Comparison of ENCODE assay signal across 8 mouse cellular contexts in genomic region chr5:140644702-140645201, GRCm38 (mm10). TPM values are rescaled to one million over a fixed set of nuclear protein-coding genes. Genes with fewer than 3 reads are reported as not detected.
DNase-seq lines count a peak whose midpoint lies in the region; ATAC-seq and TF ChIP-seq lines count a peak whose summit lies in the region.

No protein-coding gene starts in this region.

- H3K4me3 ChIP-seq in forebrain, embryonic 10.5 days: peak overlapping the region; percentile 26; the same call in 1 of the 2 replicates
- H3K4me3 ChIP-seq in forebrain, embryonic 11.5 days (ENCODE audit: low read depth, low read length): no peak overlapping the region
- peak overlapping the region; percentile 6; the same call in 1 of the 2 replicates for H3K4me3 ChIP-seq in hindbrain, postnatal 0 days (ENCODE audit: low read length)

- H3K27ac ChIP-seq in forebrain, embryonic 10.5 days: peak overlapping the region; percentile 2; the same call in 1 of the 2 replicates
- H3K27ac ChIP-seq in forebrain, embryonic 11.5 days (ENCODE audit: low read depth, low read length): no peak overlapping the region
- H3K27ac ChIP-seq in hindbrain, postnatal 0 days: peak overlapping the region; percentile 48; the same call in 1 of the 2 replicates

- H3K4me2 ChIP-seq in forebrain, embryonic 11.5 days (ENCODE audit: low read depth, low read length, severe bottlenecking): no peak overlapping the region
- peak overlapping the region; percentile 73 for H3K4me2 ChIP-seq in hindbrain, postnatal 0 days (ENCODE audit: low read depth, low read length)

- no peaks in the 10 kb centered on the region; the same call in none of the 2 replicates for H3K9me3 ChIP-seq in forebrain, embryonic 10.5 days
- no peaks in the 10 kb centered on the region for H3K9me3 ChIP-seq in forebrain, embryonic 11.5 days (ENCODE audit: control insufficient read depth, low read length)
- H3K9me3 ChIP-seq in hindbrain, postnatal 0 days (ENCODE audit: low read length): no peaks in the 10 kb centered on the region

- WGBS in forebrain, embryonic 10.5 days: 95% methylated on average over 15 of the region's 15 CpGs
- 86% methylated on average over 15 of the region's 15 CpGs for WGBS in forebrain, embryonic 11.5 days
- 50% methylated on average over 15 of the region's 15 CpGs for WGBS in hindbrain, postnatal 0 days

- ATAC-seq in forebrain, embryonic 11.5 days (replicated peaks; ENCODE audit: low FRiP score): no peak
- ATAC-seq in erythroblast, adult 5-6 weeks (replicated peaks; ENCODE audit: low FRiP score, poor library complexity, severe bottlenecking): peak; percentile 43
- ATAC-seq in hindbrain, postnatal 0 days: no peak

- peaks cover 74% of the 10 kb centered on the region for H3K36me3 ChIP-seq in forebrain, embryonic 10.5 days (replicated peaks)
- peaks cover 10% of the 10 kb centered on the region; the same call in 1 of the 2 replicates for H3K36me3 ChIP-seq in forebrain, embryonic 11.5 days (ENCODE audit: control insufficient read depth, insufficient read depth, low read length)
- no peaks in the 10 kb centered on the region for H3K36me3 ChIP-seq in hindbrain, postnatal 0 days (ENCODE audit: insufficient read depth, low read length)

- no peak for DNase-seq in forebrain, embryonic 10.5 days (ENCODE audit: extremely low spot score, low spot score)
- DNase-seq in forebrain, embryonic 11.5 days (ENCODE audit: low spot score): no peak
- DNase-seq in hindbrain, postnatal 0 days (ENCODE audit: low spot score): no peak
- DNase-seq in lung, postnatal 10 days: peak; percentile 85
- no peak for DNase-seq in gastrocnemius, adult 18-20 months (ENCODE audit: low spot score)
- DNase-seq in gastrocnemius, postnatal 25 days: no peak
- no peak for DNase-seq in cerebellum, adult 11 months

- no peak for TF ChIP-seq CTCF in hindbrain, postnatal 0 days (IDR thresholded peaks at IDR 0.05; ENCODE audit: low read depth)

- H3K4me1 ChIP-seq in forebrain, embryonic 10.5 days: peaks cover 87% of the 10 kb centered on the region
- peaks cover 24% of the 10 kb centered on the region for H3K4me1 ChIP-seq in forebrain, embryonic 11.5 days (replicated peaks; ENCODE audit: control insufficient read depth, insufficient read depth, low read length)
- peaks cover 44% of the 10 kb centered on the region for H3K4me1 ChIP-seq in hindbrain, postnatal 0 days (ENCODE audit: insufficient read depth, low read length)

- H3K27me3 ChIP-seq in forebrain, embryonic 10.5 days (ENCODE audit: poor library complexity, severe bottlenecking): no peaks in the 10 kb centered on the region
- H3K27me3 ChIP-seq in forebrain, embryonic 11.5 days (ENCODE audit: control insufficient read depth, insufficient read depth, low read length): no peaks in the 10 kb centered on the region
- no peaks in the 10 kb centered on the region for H3K27me3 ChIP-seq in hindbrain, postnatal 0 days (ENCODE audit: insufficient read depth, low read length)

- no peak overlapping the region for H3K9ac ChIP-seq in forebrain, embryonic 11.5 days (ENCODE audit: low read length)
- peak overlapping the region; percentile 34 for H3K9ac ChIP-seq in hindbrain, postnatal 0 days (replicated peaks; ENCODE audit: low read length)

RNA-seq across cellular contexts. Expression of gene Ttyh3, which starts 4.1 kb away (rescaled TPM):
- 31.6 and 35.7 TPM in 2 replicates for polyA plus RNA-seq in forebrain, embryonic 10.5 days (2016; fragmentation: Nextera tagmentation; extraction: Ambion mirVana)
- 83.3 and 91.5 TPM in 2 replicates for polyA plus RNA-seq in forebrain, embryonic 11.5 days (2014; fragmentation: Nextera tagmentation; extraction: Ambion mirVana)
- total RNA-seq in erythroblast, adult 5-6 weeks (2015; ENCODE audit: low replicate concordance): 17.9 and 18.8 TPM in 2 replicates
- 3.7 and 7.0 TPM in 2 replicates for total RNA-seq in erythroblast, adult 5-6 weeks (2017; ENCODE audit: low replicate concordance)
- 253 and 260 TPM in 2 replicates for total RNA-seq in hindbrain, postnatal 0 days (2014; rRNA removed)
- 53.5 and 60.3 TPM in 2 replicates for polyA plus RNA-seq in hindbrain, postnatal 0 days (2015; fragmentation: Nextera tagmentation; extraction: Ambion mirVana)
- 1 to 10 TPM; 4.1 to 5.4 TPM for total RNA-seq in gastrocnemius, adult 18-20 months (2021)
- 1 to 10 TPM; 6.1 to 7.8 TPM for total RNA-seq in gastrocnemius, postnatal 25 days (2021)

RNA-seq across cellular contexts. Expression of gene Lfng, which starts 37.6 kb away (rescaled TPM):
- 33.1 and 33.3 TPM in 2 replicates for polyA plus RNA-seq in forebrain, embryonic 10.5 days (2016; fragmentation: Nextera tagmentation; extraction: Ambion mirVana)
- 41.8 and 45.4 TPM in 2 replicates for polyA plus RNA-seq in forebrain, embryonic 11.5 days (2014; fragmentation: Nextera tagmentation; extraction: Ambion mirVana)
- total RNA-seq in erythroblast, adult 5-6 weeks (2015; ENCODE audit: low replicate concordance): 2.9 and 9.4 TPM in 2 replicates
- total RNA-seq in erythroblast, adult 5-6 weeks (2017; ENCODE audit: low replicate concordance): 4.4 and 9.9 TPM in 2 replicates
- 81.4 and 112 TPM in 2 replicates for total RNA-seq in hindbrain, postnatal 0 days (2014; rRNA removed)
- polyA plus RNA-seq in hindbrain, postnatal 0 days (2015; fragmentation: Nextera tagmentation; extraction: Ambion mirVana): 29.7 and 35.1 TPM in 2 replicates
- 1 to 10 TPM; 3.3 to 3.5 TPM for total RNA-seq in gastrocnemius, adult 18-20 months (2021)
- 1 to 10 TPM; 2.7 to 5.5 TPM for total RNA-seq in gastrocnemius, postnatal 25 days (2021)

RNA-seq across cellular contexts. Expression of gene Iqce, which starts 57.4 kb away (rescaled TPM):
- 24.0 and 30.5 TPM in 2 replicates for polyA plus RNA-seq in forebrain, embryonic 10.5 days (2016; fragmentation: Nextera tagmentation; extraction: Ambion mirVana)
- 28.6 and 31.0 TPM in 2 replicates for polyA plus RNA-seq in forebrain, embryonic 11.5 days (2014; fragmentation: Nextera tagmentation; extraction: Ambion mirVana)
- total RNA-seq in erythroblast, adult 5-6 weeks (2015; ENCODE audit: low replicate concordance): 1.9 and 3.8 TPM in 2 replicates
- 2.9 and 3.0 TPM in 2 replicates for total RNA-seq in erythroblast, adult 5-6 weeks (2017; ENCODE audit: low replicate concordance)
- total RNA-seq in hindbrain, postnatal 0 days (2014; rRNA removed): 19.1 and 43.1 TPM in 2 replicates
- 22.1 and 24.8 TPM in 2 replicates for polyA plus RNA-seq in hindbrain, postnatal 0 days (2015; fragmentation: Nextera tagmentation; extraction: Ambion mirVana)
- 1 to 10 TPM; 1.6 to 2.2 TPM for total RNA-seq in gastrocnemius, adult 18-20 months (2021)
- 1 to 10 TPM; 3.4 to 3.9 TPM for total RNA-seq in gastrocnemius, postnatal 25 days (2021)

Comparison
In these comparisons a context has a peak if more than half of its experiments do, and no peak if none do; other contexts are left out.
1. RNA of gene Ttyh3, which starts 4.1 kb away (total RNA-seq): 253 to 260 TPM in hindbrain, postnatal 0 days; 3.7 to 18.8 TPM in erythroblast, adult 5-6 weeks, 6.1 to 7.8 TPM in gastrocnemius, postnatal 25 days and 4.1 to 5.4 TPM in gastrocnemius, adult 18-20 months; every median in the first group is over 10 times any median in the second.